Mouse (Mus musculus): ENCODE data around the gene Chst5.
"Not testable (repeated sequence)": the region's sequence is repeated elsewhere in the genome, so short reads cannot be mapped to it uniquely, and the experiment has no call there.

Chst5 gene

DNA sequence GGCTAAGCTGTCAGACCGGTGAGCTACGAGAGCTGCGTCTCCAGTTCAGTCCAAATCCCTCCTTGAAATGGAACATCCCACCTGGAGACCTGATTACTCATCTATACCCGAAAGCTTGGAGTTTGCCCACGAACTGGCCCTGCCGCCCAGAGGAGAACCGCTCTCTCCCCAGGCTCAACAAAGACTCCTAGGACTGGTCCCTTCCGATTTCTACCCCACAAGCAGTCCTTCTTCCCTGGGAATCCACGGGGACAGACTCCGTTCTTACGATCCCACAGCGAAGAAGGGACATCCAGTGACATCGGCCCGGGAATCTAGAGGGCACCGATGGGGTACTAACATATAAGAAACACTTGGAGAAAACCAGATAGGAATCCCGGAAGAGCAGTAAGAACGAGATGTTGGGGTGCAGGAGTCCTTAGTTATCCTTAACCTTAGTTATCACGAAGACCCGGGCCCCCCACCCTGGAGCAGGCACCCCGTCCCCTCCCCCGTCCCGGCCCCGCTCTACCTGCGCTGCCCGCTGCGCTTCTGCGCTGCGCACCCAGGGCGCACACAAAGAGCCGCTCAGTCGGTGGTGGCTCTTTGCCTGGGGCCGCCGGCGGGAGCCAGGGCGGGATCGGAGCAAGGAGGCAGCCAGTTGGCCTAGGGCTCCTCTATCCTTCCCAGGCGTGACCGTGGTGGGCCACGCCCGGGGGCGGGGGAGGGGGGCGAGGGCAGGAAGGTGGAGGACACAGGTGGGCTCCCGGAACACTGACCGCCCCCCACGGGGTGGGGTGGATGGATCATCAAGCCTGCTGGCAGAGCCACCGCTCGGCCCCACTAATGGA, at the start of gene Chst5:
Chst5 (minus strand) TSS at position 827 of the 830 bp plus-strand sequence.
- DNase-seq (ENCODE audit: low spot score in 2 of 2), result no peak

DNA sequence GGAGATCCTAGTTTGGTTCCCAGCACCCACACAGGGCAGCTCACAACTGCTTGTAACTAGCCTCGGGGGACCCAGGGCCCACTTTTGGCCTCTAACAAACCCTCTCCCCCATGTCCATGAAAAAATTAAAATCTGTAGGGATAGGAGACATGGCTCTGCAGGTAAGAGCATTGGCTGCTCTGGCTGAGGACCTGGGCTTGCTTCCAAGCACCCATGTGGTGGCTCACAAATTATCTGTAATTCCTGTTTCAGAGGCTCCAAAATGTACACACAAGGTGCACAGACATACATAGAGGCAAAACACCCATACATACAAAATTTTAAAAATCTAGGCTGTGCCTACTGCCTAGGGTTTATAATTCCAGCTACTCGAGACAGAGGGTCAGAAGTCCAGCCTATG, 47.0 kb upstream of the Chst5 start:
- no peak for DNase-seq (ENCODE audit: low spot score in 2 of 2)

DNA sequence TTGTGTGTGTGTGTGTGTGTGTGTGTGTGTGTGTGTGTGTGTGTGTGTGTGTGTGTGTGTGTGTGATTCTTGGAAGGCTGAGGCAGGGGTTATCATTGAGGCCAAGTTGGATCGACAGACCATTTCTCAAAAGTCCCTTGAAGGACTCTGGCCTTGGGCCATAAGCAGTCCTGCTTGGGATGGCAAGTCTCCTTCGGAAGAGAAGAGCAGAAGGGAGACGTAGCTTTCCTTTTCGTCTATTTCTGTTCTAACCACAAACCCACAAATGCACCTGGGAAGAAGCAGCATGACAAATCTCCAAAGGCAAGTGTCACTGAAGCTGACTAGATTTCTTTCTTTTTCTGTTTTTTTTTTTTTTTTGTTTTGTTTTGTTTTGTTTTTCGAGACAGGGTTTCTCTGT, 45.6 kb upstream of the Chst5 start:
- DNase-seq (ENCODE audit: low spot score in 2 of 2), result no peak

DNA sequence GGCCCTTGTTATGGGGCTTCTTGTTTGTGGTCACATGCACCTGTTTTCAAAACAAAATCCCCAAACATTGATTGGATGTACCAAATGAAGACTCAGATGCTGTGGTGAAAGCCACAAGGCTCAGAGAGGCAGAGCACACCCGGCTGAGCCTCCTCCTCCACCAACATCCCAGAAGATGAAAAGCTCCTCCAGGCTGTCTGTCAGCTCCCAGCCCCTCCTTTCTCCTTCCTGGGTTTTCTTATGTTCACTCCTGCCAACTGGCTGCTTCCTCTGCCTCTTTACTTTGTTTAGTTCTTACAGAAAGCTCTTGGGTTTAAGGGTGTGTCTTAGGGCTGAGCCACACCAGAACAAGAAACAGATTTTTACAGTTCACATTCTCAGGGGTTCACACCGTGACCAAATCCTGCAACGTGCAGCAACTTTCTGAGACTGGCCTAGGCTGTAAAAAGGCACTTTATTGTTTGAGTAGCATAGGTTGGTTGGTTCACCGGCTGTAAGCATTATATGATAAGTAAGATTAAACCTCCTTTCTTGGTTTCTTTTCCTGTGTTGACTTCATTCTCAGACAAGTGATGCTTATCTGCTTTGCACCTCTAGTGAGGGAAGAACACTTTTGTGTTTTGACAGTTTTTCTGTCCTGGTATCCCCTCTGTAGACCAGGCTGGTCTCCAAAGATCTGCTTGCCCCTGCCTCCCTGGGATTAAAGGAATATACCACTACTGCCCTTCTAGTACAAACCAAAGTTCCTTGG, 44.8 kb upstream of the Chst5 start:
- no peak for DNase-seq (ENCODE audit: low spot score in 2 of 2)

DNA sequence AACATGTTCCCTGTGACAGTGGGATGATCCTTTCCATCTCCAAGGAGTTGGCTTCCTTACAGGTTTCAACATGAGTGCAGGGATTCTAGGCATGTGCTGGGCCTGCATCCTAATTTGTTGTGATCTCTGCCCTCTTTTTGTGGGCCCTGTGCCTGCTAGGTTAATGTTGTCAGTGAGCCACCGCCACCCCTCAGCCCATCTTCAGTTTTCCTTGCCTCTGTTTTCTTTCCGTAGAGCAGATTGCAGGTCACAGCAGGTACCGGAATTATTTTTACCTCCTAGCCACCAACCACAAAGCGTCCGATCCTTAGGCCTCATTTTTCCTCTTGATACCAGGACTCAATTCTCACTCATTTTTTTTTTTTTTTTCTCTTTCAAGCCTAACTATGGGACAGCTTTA, 41.7 kb upstream of the Chst5 start:
- DNase-seq (ENCODE audit: low spot score in 2 of 2), result no peak

DNA sequence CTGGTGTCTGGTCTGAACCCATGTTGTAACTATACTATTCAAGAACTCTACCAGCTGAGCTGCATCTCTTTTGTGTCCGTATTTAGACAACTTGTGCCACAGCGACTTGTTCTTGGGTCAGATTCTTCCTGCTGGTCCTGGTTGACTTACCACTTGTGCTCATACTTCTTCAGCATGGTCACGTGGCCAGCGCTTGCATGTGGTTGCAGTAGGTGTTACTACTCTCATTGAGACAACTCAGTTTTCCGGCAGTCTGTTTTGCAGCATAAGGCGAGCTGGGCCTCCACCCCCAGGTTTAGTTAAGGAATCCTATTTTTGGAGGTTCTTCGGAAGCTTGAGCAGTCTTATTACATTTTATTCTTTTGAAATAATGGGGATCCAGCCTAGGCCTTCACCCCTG, 41.1 kb upstream of the Chst5 start:
- peak; percentile 57 to 81 for DNase-seq (ENCODE audit: low spot score in 2 of 2)

DNA sequence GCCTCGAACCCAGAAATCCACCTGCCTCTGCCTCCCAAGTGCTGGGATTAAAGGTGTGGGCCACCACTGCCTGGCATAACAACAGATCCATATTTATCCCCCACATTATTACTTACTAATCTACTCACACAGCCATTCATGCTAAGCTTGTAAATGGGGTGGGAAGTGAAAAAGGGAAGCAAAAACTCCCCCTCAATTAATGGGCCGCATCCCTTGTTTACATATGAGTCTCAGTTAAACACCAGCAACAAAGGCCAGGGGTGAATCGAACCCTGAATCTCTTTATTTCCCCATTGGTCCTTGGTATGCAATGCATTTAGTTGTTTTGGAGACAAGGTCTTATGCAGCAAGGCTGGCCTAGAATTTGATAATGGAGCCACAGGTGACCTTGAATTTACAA, 40.6 kb upstream of the Chst5 start:
- DNase-seq (ENCODE audit: low spot score in 2 of 2), result no peak

DNA sequence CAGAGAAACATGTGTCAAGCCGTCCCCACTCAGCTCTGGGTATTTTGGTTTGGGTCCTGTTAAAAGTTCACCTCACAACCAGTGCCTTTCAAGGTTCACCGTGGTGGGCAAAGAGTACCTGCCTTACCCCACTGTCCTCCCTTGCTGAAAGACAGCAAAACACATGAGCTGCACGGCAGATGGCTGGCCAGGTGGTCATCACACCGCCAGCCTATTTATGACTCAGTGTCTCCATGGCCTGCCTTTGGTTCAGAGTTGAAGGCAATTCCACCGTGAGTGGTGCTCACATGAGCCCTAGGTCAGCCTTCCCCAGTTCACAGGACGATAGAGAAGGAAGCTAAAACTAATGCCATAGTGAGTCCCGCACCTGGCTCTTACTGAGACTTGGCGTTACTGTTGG, 37.7 kb upstream of the Chst5 start:
- no peak for DNase-seq (ENCODE audit: low spot score in 2 of 2)

DNA sequence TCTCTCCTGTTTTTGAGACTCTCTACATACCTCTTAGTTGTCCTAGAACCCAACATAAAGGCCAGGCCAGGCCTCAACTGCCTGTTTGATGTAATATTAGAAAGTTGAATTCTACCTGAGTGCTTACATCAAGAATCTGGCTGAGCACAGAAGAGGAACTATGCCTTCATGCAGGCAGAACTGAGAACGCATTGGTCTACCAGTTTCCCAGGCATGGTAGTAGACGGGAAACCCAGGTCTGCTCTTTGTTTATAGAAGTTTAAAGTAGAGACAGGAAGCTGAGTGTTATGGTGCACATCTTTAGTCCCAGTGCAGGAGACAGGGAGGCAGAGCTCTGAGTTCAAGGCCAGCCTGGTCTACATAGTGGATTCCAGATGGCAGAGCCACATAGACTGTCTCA, 36.9 kb upstream of the Chst5 start:
- no peak for DNase-seq (ENCODE audit: low spot score in 2 of 2)

DNA sequence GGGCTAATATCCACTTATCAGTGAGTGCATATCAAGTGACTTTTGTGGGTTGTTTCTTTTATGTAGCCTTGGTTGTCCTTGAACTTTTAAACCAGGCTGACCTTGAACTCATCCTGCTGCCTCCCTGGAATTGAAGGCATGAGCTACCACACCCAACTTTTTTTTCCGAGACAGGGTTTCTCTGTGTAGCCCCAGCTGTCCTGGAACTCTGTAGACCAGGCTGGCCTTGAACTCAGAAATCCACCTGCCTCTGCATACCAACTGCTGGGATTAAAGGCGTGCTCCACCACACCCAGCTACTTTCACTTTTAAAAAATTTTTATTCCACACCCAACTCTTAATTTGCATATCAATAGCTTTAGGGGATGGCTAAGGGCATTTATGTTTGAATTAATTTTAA, 33.3 kb upstream of the Chst5 start:
- DNase-seq (ENCODE audit: low spot score in 2 of 2), result no peak

DNA sequence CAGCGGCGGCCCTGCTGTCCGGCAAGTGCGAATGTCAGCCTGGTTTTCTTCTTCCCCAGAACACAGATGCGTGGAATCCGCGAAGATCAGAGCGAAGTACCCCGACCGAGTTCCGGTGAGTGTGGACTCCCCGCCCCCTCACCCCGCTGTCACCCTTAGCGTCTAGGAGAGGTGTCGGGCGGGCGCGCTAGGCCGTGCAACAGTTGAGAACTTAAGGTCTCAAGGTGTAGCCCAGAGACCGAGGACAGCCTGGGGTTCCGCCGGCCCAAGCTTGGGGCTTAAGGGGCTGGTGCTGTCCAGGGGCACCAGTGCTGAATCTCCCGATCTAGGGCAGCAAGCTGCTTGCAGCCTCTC, 30.8 kb upstream of the Chst5 start:
- peak in 1 of 2 experiments; percentile 22 for DNase-seq (ENCODE audit: low spot score in 2 of 2)

DNA sequence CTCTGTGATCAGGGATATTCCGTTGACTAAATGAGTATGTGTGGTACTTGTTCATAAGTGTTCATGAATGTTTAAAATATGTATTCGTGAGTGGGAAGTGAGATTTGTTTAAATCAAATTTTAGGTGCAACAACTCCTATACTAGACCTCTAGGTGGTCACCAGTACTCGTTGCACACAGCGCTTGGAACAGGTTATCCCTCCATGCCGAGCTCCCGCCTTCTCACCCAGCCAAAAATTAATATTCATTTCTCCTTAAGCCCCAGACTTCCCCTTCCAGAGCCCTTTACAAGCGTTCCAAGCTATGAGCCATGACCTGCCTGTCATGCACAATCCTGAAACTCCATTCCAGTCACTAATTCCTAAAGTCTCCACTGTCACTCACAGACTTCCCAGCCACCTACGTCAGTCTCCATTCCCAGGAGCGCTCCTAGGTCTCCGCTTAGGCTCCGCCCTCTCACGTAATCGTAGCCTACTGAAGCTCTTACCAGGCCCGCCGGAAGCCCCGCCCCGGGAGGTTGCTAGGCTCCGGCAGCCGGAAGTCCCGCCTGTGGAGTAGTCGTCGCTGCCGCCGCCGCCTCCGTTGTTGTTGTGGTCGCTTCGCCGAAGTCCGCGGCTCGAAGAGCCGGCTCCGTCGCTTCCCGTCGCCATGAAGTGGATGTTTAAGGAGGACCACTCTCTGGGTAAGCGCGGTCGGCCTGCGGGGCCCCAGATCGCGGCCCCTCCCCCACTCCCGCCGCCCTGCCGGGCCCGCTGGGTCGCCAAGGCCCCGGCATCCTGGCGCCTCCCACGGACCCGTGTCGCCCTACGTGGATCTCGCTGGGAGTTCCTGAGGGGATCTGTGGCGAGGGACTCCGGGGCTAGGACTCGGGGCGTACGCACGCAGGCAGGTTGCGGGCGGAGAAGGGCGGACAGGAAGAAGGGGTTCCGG, 30.2 kb upstream of the Chst5 start, which contains the start of gene Gabarapl2:
Gabarapl2 (plus strand) TSS at position 533 of the 930 bp plus-strand sequence.
- DNase-seq (ENCODE audit: low spot score in 2 of 2), result peak; percentile 93 to 97

DNA sequence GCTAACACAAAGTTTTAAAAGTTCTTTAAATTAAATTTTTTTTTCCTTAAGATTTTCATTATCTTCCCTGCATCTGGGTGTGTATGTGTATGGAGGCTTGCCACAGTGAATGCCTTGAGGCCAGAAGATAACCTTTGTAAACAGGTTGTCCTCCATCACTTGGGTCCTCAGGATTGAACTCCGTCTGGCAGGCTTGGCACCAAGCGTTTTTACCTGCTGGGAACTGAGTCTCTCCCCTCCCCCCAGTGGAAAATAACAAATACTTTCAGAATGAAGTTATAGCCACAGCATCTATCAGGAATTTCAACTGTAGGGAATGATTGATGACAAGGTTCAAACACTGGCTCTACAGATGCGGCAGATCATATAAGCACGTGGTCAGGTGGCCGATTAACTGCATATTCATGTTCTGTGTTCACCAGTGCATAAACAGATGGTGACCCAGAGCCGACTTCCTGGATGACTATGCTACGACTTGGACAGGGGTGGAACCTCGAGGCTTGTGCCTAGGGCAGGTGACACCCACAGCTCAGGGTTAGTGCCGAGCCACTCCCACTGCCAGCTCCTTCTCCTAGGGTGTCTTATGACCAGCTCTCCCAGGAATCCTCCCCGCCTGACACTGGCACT, 29.4 kb upstream of the Chst5 start:
- no peak for DNase-seq (ENCODE audit: low spot score in 2 of 2)

DNA sequence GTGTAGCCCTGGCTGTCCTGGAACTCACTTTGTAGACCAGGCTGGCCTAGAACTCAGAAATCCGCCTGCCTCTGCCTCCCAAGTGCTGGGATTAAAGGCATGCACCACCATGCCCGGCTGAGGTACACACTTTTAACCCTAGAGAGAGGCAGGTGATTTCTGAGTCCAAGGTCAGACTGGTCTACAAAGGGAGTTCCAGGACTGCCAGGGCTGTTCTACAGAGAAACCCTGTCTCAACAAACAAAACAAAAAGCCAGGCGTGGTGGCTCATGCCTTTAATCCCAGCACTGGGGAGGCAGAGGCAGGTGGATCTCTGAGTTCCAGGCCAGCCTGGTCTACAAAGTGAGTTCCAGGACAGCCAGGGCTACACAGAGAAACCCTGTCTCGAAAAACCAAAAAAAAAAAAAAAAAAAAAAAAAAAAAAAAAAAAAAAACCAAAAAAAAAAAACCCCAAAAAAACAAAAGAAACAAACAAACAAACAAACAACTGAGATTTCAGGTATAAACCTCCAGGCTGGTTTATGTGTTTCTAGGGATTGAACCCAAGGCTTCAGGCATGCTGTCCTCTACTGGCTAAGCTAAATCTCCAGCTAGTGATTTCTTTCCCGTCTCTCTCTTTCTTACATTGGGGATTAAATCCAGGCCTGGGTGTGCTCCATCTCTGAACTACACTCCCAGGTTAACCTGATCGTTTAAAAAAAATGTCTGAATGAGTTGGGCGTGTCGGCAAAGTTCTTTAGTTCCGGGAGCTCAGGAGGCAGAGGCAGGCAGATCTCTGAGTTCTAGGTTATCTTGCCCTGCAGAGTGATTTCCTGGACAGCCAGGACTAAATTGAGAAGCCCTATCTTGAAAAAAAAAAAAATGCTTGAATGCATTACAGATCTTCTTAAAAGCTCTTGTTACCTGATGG, 28.1 kb upstream of the Chst5 start:
- DNase-seq (ENCODE audit: low spot score in 2 of 2), result not testable (repeated sequence)

DNA sequence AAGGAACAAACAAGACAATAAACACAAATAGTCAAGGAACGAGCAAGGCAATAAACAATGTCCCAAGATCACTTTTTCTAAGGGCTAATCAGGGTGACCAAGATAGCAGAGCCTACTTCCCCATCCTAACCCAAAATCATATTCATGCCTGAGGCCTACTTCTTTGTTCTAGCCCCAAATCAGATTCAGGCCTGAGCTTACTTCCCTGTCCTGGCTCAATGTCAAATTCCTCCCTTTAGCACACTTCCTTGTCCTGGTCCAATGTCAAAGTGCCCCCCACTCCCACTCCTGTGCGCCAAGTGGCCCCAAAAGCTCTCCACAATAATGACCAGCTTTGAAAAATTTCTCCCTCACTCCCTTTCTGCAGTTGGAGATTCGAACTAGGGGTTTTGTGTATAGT, 26.9 kb upstream of the Chst5 start:
- no peak for DNase-seq (ENCODE audit: low spot score in 2 of 2)

DNA sequence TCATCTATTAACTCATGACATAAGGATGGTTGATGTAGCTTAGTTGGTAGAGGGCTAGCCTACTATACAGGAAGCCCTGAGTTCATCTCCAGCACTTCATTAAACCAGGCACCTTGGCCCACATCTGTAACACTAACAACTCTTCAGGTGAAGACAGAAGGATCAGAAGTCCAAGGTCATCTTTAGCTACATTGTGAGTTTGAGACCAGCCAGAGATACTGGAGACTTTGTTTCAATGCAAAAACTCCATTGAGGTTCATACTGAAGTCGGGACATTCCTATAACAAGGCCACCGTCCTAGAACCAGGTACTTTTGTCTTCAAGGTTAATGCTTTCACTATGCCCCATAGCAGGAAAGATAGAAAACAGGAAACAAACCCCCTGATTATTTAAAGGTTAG, 24.0 kb upstream of the Chst5 start:
- no peak for DNase-seq (ENCODE audit: low spot score in 2 of 2)

DNA sequence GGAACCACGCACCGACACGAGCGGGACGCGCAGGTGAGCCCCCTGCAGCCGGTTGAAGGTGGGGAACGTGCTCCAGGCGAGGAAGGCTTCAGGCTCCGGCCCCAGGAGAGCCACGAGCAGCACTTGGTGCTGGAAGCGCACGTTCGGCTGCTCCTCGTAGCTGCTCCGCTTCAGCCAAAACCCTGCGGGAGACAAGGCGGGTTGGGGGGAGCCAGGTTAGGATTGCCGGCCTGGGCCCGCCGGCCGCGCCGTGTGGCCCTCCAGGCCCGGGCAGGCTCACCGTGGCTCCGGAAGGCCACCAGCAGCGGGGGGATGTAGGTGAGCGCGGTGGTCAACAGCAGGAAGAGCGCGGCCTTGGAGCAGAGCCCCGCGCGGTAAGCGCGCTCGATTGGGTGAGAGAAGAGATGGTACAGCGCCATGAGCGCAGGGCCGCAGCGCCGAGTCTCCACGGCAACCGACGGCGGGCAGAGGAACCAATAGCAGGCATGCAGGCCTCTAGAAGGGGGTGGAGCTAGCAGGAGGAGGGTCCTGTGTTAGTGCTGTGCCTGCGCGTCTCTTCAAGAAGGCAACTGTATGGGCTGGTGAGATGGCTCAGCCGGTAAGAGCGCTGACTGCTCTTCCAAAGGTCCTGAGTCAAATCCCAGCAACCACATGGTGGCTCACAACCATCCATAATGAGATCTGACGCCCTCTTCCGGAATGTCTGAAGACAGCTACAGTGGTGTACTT, 23.3 kb upstream of the Chst5 start, which contains the start of gene Tmem231:
Tmem231 (minus strand) TSS at position 534 of the 729 bp plus-strand sequence.
- peak; percentile 90 to 93 for DNase-seq (ENCODE audit: low spot score in 2 of 2)

DNA sequence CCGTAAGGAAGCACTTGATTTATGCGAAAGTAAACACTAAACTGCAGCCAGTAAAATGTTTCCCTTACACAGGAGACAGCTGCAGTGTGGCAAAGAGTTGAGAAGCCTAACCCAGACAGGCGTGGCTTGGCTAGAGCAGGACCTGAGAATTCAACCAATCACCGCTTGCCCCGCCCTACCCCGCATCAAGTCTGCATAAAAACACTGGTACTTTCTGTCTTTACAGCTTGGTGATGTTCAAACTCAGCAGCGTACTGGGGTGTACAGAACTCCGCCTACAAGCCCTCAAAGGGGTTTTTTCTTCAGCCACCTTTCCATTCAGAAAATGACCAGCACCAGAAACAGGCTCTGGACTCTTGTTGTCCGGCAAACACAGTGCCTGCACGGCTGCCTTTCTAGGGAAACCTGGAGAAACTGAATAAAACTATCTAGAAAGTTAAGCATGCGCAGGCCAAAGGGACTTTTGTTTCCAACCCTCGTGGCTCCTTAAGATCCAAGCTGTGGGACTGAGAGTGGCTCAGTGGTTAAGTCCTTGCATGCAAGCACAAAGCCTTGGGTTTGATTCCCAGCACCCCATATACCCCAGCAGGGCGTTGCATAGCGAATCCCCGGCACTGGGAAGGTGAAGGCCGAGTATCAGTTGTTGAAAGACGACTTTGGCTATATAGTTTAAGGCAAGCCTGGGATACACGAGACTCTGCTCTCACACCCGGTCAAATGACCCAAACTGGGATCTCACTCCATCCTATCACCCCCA, 22.5 kb upstream of the Chst5 start:
- DNase-seq (ENCODE audit: low spot score in 2 of 2), result no peak

DNA sequence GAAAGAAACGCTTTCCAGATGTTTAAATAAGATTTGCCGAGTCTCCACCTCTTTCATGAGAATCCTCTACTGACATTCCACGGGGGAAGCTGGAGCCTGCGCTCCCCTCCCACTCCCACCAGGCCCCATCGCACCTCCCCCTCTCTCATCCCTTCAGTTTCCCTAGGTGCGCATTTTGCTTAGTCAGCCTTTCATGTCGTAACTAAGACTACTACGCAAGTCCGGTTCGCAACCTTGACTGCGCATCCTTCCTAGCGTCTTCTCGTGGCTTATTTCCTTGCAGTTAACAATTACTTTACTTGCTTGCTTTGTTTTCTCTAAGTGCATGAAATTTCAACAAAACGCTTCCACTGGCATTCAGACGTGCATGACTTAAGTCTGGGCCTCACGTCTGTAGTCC, 21.5 kb upstream of the Chst5 start:
- no peak for DNase-seq (ENCODE audit: low spot score in 2 of 2)

Data from frontal cortex, postnatal 36 days (tissue).